Mouse (Mus musculus) CH12.LX (cell line): ENCODE measurements at regions not wholly inside any gene's neighbourhood (a gene's known extent, or its start where the extent isn't known, plus 50 kb on each side); places are given as distances from the start of the nearest gene placed in this dataset.

Experiments
- CHD2 ChIP-seq: IDR thresholded peaks from 2 replicates; pipeline ENCODE4 v1.6.1; 2011; ENCODE audit warnings: low read length, improper control_type of control experiment
- CTCF ChIP-seq, 2 experiments: IDR thresholded peaks in 1 of 2; conservative IDR thresholded peaks in 1 of 2; 2 replicates each; pipeline ENCODE4 v1.5.1; 2011 to 2012; ENCODE audit warnings: low read depth in 2 of 2, low read length in 2 of 2, improper control_type of control experiment in 1 of 2, inconsistent platforms in 1 of 2, mild to moderate bottlenecking in 1 of 2, moderate library complexity in 1 of 2
- GABPA ChIP-seq: IDR thresholded peaks from 2 replicates; pipeline ENCODE4 v1.6.1; 2012; ENCODE audit warnings: low read depth, low read length, improper control_type of control experiment, inconsistent platforms; ENCODE audit not compliant: insufficient replicate concordance
- MAFK ChIP-seq: IDR thresholded peaks from 2 replicates; pipeline ENCODE4 v1.6.1; 2011; ENCODE audit warnings: low read length, improper control_type of control experiment; ENCODE audit not compliant: insufficient replicate concordance
- POLR2A ChIP-seq: IDR thresholded peaks from 2 replicates; pipeline ENCODE4 v1.6.1; 2011; ENCODE audit warnings: low read depth, mild to moderate bottlenecking, improper control_type of control experiment, low read length
- UBTF ChIP-seq: IDR thresholded peaks from 2 replicates; pipeline ENCODE4 v1.6.1; 2012; ENCODE audit warnings: low read depth, mild to moderate bottlenecking, inconsistent platforms, low read length, improper control_type of control experiment, moderate library complexity
- ZNF384 ChIP-seq: IDR thresholded peaks from 2 replicates; pipeline ENCODE4 v1.6.1; 2012; ENCODE audit warnings: low read depth, low read length, improper control_type of control experiment, inconsistent platforms

GRCm38 (mm10) chr1:169387056-169387455 lies 144.2 kb downstream of the Nuf2 start:
- TF ChIP-seq ZNF384 (no peak), CTCF (conservative IDR thresholded peaks at IDR 0.05 in 1 of 2, IDR thresholded peaks at IDR 0.05 in 1 of 2; ENCODE audit: low read depth in 2 of 2, low read length in 2 of 2) (no peak), CHD2 (no peak), POLR2A (no peak), GABPA (no peak), UBTF (no peak), MAFK (no peak)
